Mouse (Mus musculus): ENCODE data around the gene Slc24a1. TPM values are rescaled to one million over a fixed set of nuclear protein-coding genes. Genes with fewer than 3 reads are reported as not detected.

The Slc24a1 gene
- total RNA-seq, 2 experiments from 2014 or later, result 0.10 to 0.13 TPM

DNA sequence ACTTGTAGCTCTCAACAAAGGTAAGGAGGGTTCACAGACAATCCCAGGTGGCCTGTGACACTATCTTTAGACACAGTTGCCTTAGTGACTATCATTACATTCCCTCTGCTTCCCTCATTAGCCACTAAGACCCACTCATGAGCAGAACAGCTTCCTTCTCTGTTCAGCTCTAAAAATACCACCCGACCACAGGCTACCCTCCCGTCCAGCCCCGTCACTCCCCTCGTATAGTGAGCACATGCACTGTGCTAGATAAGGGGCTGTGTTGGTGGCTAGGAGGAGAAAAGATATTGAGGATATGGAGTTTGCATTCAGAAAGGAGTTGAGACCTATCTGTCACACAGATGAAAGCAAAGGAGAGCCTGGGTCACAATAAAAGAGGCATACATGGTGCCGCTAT lies 12.9 kb downstream of the Slc24a1 start:
- no peak for DNase-seq (ENCODE audit: low spot score in 2 of 2)

DNA sequence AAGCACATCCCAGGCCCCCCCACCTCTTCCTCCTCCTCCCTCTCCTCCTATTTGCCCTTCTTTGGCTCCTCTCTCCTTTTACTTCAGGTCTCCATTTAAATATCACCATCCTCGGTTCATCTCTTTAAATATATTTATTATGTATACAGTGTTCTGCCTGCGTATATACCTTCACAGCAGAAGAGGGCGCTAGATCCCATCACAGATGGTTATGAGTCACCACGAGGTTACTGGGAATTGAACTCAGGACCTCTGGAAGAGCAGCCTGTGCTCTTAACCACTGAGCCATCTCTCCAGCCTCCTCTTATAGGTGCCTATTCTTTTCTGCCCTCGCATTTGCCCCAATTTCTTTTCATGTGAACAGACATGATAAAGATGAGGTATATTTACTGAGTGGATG lies 13.9 kb downstream of the Slc24a1 start:
- no peak for DNase-seq (ENCODE audit: low spot score in 2 of 2)

DNA sequence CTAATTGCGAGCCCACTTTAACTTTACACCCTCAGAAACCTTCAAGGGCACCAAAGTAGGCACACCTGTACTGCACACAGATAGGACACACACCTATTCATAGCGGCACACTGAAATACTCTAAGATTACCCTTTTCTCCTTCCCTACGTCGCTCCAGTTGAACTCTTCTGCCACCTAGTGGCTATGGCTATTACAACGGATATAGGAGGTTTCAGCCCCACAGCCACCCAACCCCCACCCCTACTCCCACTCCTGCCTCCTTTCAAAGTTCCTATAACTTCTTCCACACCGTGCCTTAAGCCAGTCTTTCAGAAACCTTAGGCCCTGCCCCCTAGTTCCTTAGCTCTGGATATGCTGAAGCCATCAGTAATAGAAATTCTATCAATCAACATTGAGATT lies 14.9 kb downstream of the Slc24a1 start:
- peak in 1 of 2 experiments; percentile 37 for DNase-seq (ENCODE audit: low spot score in 2 of 2)

DNA sequence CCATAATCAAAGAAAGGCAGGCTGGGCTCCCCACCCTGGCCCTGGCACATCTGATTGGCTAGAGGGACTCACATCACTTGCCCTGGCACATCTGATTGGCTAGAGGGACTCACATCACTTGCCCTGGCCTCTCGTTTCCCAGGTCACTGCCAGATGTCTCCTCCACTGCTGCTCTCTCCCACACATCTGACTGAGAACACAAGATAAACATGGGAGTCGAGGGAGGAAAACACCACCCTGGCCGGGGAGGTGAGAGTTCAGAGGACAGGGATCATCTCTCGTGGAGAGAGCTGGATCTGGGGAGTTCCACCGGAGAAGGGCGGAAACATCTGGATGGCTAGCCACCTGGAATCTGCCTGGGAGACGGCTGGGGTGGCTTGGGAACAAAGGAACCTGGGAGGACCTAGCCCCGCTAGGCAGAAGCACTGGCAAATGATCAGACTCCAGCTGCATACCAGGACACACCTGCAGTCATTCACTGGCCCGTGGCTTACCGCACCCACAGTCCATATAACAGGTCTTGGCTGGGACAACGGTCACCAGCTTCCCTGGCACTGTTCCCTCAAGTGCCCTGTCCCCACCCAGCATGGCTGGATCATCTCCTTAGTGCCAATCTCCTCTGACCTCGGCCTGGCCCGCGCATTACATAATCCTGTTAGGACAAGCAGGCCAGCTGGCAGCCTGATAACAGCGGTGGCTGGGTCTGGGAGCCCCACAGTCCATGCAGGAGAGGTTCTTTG lies 17.2 kb downstream of the Slc24a1 start:
- DNase-seq (ENCODE audit: low spot score in 2 of 2), result peak in 1 of 2 experiments; percentile 29

DNA sequence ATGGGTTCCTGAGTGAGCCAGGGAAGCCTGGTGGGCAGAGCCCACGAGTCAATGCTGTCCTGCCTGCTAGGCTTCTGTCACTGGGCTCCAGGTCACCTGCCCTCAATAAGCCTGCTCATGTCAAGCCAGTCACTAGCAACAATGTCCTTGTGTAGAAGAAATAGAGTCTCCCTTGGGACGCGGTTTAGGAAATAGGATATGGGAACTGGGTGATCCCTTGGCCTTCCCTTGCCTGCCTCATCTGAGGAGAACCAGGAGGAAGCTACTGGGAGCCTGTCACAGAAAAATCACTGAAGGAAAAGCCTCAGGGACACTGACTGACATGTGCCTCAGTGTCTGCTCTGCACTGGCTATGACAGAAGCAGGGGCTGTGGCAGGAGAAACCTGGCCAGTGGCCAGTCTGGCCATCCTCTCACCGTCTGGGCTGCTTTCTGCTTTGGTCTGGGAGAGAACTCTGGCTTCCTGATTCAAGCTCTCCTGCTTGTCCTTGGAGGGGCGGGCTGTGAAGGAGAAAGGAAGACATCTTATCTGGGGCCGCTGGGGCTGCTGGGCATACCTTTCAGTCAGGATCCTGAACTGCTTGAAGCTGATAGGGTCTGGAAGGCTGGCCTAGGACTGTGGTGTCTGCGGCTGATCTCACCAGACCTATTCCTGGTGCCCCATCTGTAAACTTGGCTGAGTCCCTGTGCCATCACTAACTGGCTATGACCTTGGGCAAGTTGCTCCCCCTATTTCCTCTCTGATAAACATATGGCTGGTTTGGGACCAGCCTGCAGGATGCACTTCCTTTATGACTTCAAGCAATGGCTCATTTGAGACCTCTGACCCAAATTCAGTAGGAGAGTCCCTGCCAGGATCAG lies 19.4 kb downstream of the Slc24a1 start:
- no peak for DNase-seq (ENCODE audit: low spot score in 2 of 2)

DNA sequence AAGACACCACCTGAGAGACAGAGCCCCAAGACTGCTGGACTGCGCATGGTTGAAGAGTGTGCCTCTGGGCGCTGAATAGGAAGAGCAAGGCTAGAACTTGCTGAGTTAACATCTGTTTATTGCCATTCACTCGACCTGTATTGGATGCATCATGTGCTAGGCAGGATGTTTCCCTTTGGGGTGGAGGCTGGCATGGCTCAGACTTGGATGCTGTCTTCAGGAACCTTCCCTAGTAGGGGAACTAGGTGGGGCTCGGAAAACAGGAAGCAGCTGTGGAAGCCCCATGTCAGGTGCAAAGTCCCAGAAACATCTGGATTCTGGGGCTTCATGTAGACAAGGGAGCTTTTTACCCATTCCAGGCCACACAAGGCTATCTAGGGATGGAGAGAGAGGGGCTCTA lies 21.2 kb downstream of the Slc24a1 start:
- DNase-seq (ENCODE audit: low spot score in 2 of 2), result no peak

DNA sequence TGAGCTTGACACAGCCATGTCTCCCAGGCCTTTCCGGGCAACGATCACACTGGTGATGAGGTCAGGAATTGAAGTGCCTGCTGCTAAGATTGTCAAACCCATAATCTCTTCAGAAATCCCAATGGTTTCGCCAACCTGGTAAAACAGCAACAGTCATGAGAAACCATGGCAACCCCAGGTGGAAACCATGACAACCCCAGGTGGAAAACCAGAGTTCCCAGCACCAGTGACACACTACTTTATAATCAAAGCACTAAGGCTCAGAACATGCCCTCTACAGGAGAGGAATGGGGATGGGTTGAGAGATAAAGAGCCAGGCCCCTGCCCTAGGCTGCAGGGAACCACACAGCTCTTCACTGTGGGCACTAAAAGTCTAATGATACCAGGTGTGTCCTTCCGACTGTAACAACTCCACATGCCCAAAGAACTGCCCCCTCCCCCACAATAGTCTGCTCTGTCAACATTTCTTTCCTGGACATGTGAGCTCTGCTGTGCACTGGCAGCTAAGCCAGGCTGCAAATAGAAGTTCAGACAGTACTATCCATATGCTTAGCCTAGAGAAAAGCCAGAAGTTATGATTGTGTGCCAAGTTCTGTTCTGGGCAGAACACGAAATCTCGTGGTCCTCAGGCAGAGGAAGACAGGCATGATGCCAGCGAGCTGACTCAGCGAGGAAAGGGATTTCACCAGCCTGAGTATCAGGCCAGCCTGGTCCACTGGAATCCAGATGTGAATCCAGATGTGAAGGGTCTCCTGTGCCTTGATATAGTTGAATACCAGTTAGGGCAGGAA lies 25.0 kb downstream of the Slc24a1 start:
- peak in 1 of 2 experiments; percentile 53 for DNase-seq (ENCODE audit: low spot score in 2 of 2)

DNA sequence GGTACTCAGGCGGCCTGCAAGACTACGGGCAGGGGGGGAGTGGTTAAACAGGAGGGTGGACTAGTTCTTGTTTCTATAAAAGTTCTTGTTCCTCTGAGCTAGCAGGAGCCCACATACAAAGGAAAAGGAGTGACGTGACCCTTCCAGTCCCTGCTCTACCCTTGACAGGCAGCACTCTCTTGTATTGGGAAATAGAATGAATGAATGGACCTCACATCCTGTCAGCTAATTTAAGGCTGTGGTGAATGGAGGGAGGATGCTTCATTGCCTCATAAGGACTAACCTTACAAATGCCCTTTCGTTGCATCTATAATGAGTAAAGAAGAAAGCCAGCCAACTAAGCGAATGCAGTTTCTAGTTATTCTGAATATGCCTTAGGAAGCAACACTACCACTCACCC lies 25.6 kb downstream of the Slc24a1 start:
- no peak for DNase-seq (ENCODE audit: low spot score in 2 of 2)

DNA sequence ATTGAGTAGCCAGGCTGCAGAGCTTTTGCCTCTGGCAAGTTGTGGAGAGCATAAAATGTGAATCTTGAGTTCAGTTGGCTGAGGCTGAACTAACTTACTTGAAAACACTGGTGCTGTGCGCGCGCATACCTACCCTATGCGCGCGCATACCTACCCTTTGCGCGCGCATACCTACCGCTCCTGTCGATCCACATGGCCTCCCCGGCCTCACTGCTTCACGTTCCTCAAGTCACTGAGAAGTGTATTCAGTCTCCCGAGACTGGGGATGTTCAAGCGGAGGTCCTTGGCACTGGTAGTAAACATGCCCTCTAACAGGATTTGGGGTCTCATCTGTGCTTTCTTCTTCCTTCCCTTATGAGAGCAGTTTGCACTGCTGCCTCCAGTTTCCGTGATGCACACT lies 32.8 kb downstream of the Slc24a1 start:
- no peak for DNase-seq (ENCODE audit: low spot score in 2 of 2)

DNA sequence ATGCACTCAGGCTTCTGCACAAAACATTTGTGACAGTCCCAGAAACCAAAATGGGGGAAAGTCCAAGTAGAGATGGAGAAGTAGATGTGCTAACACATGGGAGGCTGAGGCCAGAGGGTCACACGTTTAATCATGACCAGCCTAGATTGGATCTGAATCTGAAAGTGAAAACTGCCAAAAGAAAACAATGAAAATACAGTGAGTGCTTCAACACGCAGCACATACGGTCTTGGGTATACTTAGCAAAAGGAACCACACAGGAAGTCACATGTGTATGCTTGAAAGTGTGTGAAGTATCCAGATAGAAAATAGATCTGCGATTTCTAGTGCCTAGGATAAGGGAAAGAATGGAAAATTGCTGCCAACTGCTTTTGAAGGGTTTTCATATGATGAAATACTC lies 36.8 kb downstream of the Slc24a1 start:
- no peak for DNase-seq (ENCODE audit: low spot score in 2 of 2)

DNA sequence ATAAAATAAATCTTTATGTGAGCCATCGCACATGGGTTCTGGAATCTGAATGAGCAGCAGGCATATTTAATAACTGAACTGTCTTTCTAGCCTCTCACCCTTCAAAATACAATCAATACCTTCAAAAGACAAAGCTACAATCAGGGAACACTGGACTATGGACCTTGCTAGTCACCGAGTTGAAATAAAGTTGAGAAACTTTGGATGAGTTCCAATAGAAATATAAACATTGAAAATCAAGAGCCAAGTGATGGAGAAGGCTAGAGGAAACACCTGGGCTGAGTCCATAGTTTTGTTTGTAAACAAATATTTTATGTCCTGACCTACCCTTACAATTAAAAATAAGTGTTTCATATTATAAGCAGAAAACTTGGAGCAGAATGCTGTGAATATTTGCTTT lies 37.4 kb downstream of the Slc24a1 start:
- DNase-seq (ENCODE audit: low spot score in 2 of 2), result no peak

DNA sequence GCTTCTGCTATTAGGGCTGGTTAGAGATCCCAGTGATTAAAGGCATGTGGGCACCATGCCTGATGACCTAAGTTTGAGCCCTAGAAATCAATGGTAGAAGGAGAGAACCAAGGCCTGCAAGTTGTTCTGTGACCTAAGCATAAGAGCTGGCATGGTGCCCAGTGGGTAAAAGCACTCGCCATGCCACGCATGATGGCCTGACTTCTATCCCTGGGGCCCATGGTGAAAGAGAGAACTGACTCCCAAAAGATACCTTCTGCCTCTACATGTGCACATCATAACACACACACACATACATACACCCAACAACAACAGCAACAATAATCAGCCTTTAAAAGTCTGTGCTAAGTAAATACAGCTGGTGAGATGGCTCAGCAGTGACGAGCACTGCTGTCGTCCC lies 38.0 kb downstream of the Slc24a1 start:
- no peak for DNase-seq (ENCODE audit: low spot score in 2 of 2)

DNA sequence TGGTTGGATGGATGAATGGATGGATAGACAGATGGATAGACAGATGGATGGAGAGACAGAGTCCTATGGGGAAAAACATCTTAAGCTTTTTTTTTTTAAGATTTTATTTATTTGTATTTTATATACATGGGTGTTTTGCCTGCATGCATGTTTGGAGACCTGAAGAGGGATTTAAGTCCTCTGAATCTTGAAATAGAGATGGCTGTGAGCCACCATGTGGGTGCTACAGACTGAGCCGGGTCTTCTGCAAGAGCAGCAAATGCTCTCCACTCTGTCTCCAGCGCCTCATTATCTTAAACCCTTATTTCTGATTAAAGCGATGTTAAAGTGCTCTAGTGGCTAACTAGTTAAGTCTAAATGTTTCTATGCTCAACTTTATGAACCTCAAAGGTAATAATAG lies 44.0 kb downstream of the Slc24a1 start:
- no peak for DNase-seq (ENCODE audit: low spot score in 2 of 2)

DNA sequence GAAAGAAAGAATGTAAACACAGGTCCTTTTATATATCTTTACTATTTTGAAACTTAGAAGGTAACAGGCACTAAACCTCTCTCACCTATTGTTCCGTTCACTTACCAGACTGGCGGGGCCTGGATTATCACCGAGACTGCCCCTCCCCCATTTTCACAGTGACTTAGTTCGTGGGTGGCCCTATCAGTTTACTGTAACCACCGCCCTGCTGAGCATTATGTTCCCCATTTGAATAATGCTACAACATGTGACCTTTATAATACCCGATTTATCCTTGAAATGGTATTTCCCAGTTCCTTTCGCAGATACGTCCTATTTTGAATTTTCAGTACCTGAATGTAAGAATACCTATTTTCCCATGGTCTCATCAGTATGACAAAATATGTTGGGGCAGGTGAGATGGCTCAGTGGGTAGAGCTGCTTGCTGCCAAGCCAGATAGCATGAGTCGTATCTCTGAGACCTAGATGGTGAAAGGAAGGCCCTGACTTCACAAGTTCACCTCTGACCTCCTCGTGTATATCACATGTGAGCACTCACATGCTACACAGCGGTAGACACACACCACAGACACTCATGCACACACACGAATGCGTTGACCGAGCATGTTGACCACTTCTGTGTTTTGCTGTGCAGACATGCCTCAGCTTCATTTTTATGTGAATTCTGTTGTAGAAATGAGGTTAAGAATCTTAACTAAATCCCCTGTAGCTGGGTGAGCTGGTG lies 46.3 kb downstream of the Slc24a1 start:
- DNase-seq (ENCODE audit: low spot score in 2 of 2), result no peak

DNA sequence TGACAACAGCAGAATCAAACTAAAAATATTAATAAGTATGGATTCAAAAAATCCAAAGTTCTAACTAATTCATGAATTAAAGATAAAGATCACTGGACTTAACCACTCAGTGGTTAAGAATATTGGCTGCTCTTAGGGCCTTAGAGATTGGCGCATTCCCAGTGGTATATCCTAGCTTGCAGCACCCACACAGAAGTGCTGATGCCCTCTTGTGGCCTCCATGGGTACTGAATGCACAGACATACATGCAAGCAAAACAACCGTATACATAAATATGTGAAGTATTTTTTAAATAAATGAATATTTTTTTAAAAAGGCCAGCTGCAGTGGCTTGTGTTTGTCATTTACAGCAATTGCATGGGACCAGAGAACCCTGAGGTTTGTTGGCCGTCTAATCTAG lies 48.0 kb downstream of the Slc24a1 start:
- peak; percentile 33 to 63 for DNase-seq (ENCODE audit: low spot score in 2 of 2)

DNA sequence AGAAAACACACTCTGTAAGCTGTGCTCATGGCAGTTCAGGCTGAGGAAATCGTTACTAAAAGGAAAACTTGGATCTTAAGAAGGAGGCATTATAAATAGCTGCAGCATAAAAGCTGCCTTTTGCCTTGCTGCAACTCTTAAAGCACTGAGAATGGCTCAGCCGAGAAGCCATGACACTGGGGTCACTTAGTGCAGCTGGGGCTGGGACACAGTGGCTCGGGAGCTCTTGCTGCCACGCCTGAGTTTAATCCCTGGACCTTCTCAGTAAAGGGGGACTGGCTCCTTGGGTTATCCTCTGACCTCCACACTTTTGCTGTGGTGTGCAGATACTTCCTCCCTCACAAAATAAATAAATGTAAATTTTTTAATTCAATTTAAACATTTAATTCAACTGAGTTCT lies 48.5 kb downstream of the Slc24a1 start:
- DNase-seq (ENCODE audit: low spot score in 2 of 2), result no peak

DNA sequence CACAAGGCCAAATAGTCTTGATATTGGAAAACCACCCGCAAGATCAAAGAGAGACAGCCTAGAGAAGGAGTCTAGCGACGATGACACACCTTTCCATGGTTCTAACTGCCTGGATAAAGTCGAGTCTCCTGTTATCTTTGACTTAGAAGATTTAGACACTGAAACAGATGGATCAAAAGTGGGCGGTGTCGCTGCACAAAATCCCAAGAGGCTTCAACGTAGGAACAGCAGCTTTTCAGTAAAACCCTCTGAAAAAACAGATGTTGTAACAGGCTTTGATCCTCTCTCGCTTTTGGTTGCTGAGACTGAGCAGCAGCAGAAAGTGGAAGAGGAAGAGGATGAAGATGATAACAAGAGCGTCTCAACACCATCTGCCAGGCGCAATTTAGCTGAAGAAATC lies 54.8 kb downstream of the Slc24a1 start:
- no peak for DNase-seq (ENCODE audit: low spot score in 2 of 2)

DNA sequence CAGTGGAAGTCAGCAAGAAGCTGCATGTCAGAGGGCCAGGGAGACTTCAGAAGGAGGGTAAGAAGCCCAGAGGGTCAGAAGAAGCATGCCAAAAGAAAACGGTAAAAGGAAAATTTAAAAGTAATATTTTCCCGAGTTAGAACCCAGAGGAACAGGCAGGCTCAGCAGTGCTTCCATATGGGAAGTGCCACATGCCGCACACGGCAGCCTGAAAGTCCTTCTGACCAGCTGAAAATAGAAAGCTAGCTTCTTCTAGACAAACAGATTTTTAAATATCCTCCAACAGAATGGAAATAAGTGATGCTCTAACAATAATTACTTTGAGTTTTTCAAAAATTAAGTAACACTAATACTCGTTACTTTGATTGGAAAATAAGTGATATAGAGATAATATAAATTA lies 65.4 kb downstream of the Slc24a1 start:
- no peak for DNase-seq (ENCODE audit: low spot score in 2 of 2)
